Mouse (Mus musculus) intestine, embryonic 14.5 days (tissue): ENCODE results near the gene Ugdh. TPM values are rescaled to one million over a fixed set of nuclear protein-coding genes. Genes with fewer than 3 reads are reported as not detected.

ENCODE experiments used
- ATAC-seq: fragments of 200-750 bp; cut with Nextera tagmentation; replicated peaks from 2 replicates; pipeline ENCODE4 v1.8.0; 2017; ENCODE audit warnings: low read depth, moderate number of reproducible peaks, moderate TSS enrichment, moderate library complexity; ENCODE audit not compliant: low FRiP score, low TSS enrichment
- DNase-seq: peaks from one replicate; pipeline ENCODE4 v3.0.0-alpha.2; 2018; ENCODE audit warnings: low spot score
- H3K27ac ChIP-seq: fragments of 300-500 bp; sonication (generic); 2 replicates; pipeline ENCODE4 v1.5.1; 2014; ENCODE audit warnings: low read depth, mild to moderate bottlenecking, control low read depth
- H3K27me3 ChIP-seq: fragments of 300-500 bp; sonication (generic); replicated peaks from 2 replicates; pipeline ENCODE4 v1.6.1; 2014; ENCODE audit warnings: low read length, control low read depth; ENCODE audit not compliant: control insufficient read depth, insufficient read depth
- H3K36me3 ChIP-seq: fragments of 300-500 bp; sonication (generic); 2 replicates; pipeline ENCODE4 v1.6.1; 2014; ENCODE audit warnings: low read length, control low read depth; ENCODE audit not compliant: control insufficient read depth, insufficient read depth
- H3K4me1 ChIP-seq: fragments of 300-500 bp; sonication (generic); replicated peaks from 2 replicates; pipeline ENCODE4 v1.6.1; 2014; ENCODE audit warnings: low read length, control low read depth, mixed read lengths; ENCODE audit not compliant: control insufficient read depth, insufficient read depth
- H3K4me2 ChIP-seq: fragments of 300-500 bp; sonication (generic); 2 replicates; pipeline ENCODE4 v1.6.1; 2014; ENCODE audit warnings: low read length
- H3K4me3 ChIP-seq: fragments of 300-500 bp; sonication (generic); 2 replicates; pipeline ENCODE4 v1.5.1; 2014; ENCODE audit warnings: low read depth, low read length, control low read depth, mixed read lengths
- H3K9ac ChIP-seq: fragments of 300-500 bp; sonication (generic); 2 replicates; pipeline ENCODE4 v1.6.1; 2014; ENCODE audit warnings: mild to moderate bottlenecking, low read length
- H3K9me3 ChIP-seq: fragments of 300-500 bp; sonication (generic); 2 replicates; pipeline ENCODE4 v1.6.1; 2016; ENCODE audit warnings: low read length, control low read depth; ENCODE audit not compliant: control insufficient read depth
- WGBS: fragments of 180-500 bp; shearing (Covaris S2); extraction: QIAGEN DNeasy Blood & Tissue Kit; methylation state at CpG from one replicate; pipeline ENCODE4 v1.1.7; 2014; 5-methylcytosine and 5-hydroxymethylcytosine counted together
- polyA plus RNA-seq: library from polyadenylated mRNA; unstranded; fragments of >200 nt; fragmentation: Nextera tagmentation; extraction: Ambion mirVana; gene quantifications from 2 replicates; pipeline ENCODE4 v1.2.1, GENCODE M21; 2014

Gene Ugdh
- polyA plus RNA-seq, 1 experiment from 2014 or later = 111 TPM

- Histone ChIP-seq H3K27ac (peak within 1 kb of the TSS; percentile 94), H3K9ac (peak within 1 kb of the TSS; percentile 100), H3K4me2 (peak within 1 kb of the TSS; percentile 87), H3K27me3 (no peaks in the 10 kb centered on the region), H3K36me3 (peaks cover 50% of the 10 kb centered on the region), H3K4me3 (peak within 1 kb of the TSS; percentile 98), H3K9me3 (no peaks in the 10 kb centered on the region), H3K4me1 (peaks cover 7% of the 10 kb centered on the region)
- peak; percentile 99 for DNase-seq
- under 1% methylated on average over 83 of the region's 83 CpGs for WGBS
- ATAC-seq = peak; percentile 95
These were observed 44.8 kb downstream of the Ugdh start, which contains the start of the genes Rpl9 and Lias for GRCm38 (mm10) chr5:65390648-65391644. Gene Rpl9 (minus strand): TSS chr5:65391444. Gene Lias (plus strand): TSS chr5:65391497.

GRCm38 (mm10) chr5:65387008-65387867, 48.5 kb downstream of the Ugdh start:
- ATAC-seq (no peak), DNase-seq (peak; percentile 53)
- H3K9me3 ChIP-seq = no peaks in the 10 kb centered on the region
- peaks cover 7% of the 10 kb centered on the region for H3K4me1 ChIP-seq
- no peak overlapping the region for H3K27ac ChIP-seq
- H3K4me2 ChIP-seq = no peak overlapping the region
- no peak overlapping the region for H3K4me3 ChIP-seq
- H3K36me3 ChIP-seq = peaks cover 36% of the 10 kb centered on the region
- H3K9ac ChIP-seq = no peak overlapping the region
- H3K27me3 ChIP-seq = no peaks in the 10 kb centered on the region
- WGBS = 81% methylated on average over 6 of the region's 6 CpGs

GRCm38 (mm10) chr5:65385704-65386103, 50.0 kb downstream of the Ugdh start:
- H3K27me3 ChIP-seq = no peaks in the 10 kb centered on the region
- ATAC-seq (no peak), DNase-seq (no peak)
- no peak overlapping the region for H3K4me2 ChIP-seq
- no peak overlapping the region for H3K4me3 ChIP-seq
- peaks cover 36% of the 10 kb centered on the region for H3K36me3 ChIP-seq
- no peaks in the 10 kb centered on the region for H3K9me3 ChIP-seq
- H3K27ac ChIP-seq = no peak overlapping the region
- H3K9ac ChIP-seq = no peak overlapping the region
- H3K4me1 ChIP-seq = peaks cover 7% of the 10 kb centered on the region
- 82% methylated on average over 2 of the region's 2 CpGs for WGBS

- Histone ChIP-seq H3K4me3 (no peak overlapping the region), H3K27me3 (no peaks in the 10 kb centered on the region), H3K27ac (no peak overlapping the region), H3K9ac (no peak overlapping the region), H3K36me3 (no peaks in the 10 kb centered on the region), H3K4me1 (no peaks in the 10 kb centered on the region), H3K4me2 (no peak overlapping the region), H3K9me3 (no peaks in the 10 kb centered on the region)
- ATAC-seq (no peak), DNase-seq (no peak)
- WGBS = 81% methylated on average over 7 of the region's 7 CpGs
These were observed 61.0 kb downstream of the Ugdh start for GRCm38 (mm10) chr5:65374746-65375145.

GRCm38 (mm10) chr5:65371551-65371950, 64.2 kb downstream of the Ugdh start:
- WGBS = 93% methylated on average over 7 of the region's 7 CpGs

GRCm38 (mm10) chr5:65367837-65368236, 67.9 kb downstream of the Ugdh start:
- ATAC-seq = no peak
- 64% methylated on average over 11 of the region's 11 CpGs for WGBS
- no peak overlapping the region for H3K27ac ChIP-seq

More at GRCm38 (mm10) chr5:65371551-65371950, 64.2 kb downstream of the Ugdh start:
- Histone ChIP-seq H3K36me3 (no peaks in the 10 kb centered on the region), H3K9ac (no peak overlapping the region), H3K27ac (no peak overlapping the region), H3K27me3 (no peaks in the 10 kb centered on the region), H3K4me1 (no peaks in the 10 kb centered on the region), H3K4me3 (no peak overlapping the region), H3K9me3 (no peaks in the 10 kb centered on the region), H3K4me2 (no peak overlapping the region)
- ATAC-seq (no peak), DNase-seq (no peak)

More at GRCm38 (mm10) chr5:65367837-65368236, 67.9 kb downstream of the Ugdh start:
- H3K4me1 ChIP-seq = no peaks in the 10 kb centered on the region
- no peak overlapping the region for H3K4me2 ChIP-seq
- H3K9me3 ChIP-seq = no peaks in the 10 kb centered on the region
- DNase-seq = no peak
- no peaks in the 10 kb centered on the region for H3K27me3 ChIP-seq
- H3K36me3 ChIP-seq = no peaks in the 10 kb centered on the region
- H3K4me3 ChIP-seq = no peak overlapping the region
- no peak overlapping the region for H3K9ac ChIP-seq

Other genes with a start within 250 kb of the Ugdh start
- gene Wdr19, start 236.3 kb downstream of the Ugdh start, polyA plus RNA-seq = 8.7 and 9.2 TPM in 2 replicates
- gene Rfc1, start 100.3 kb downstream of the Ugdh start, polyA plus RNA-seq = 87.6 and 98.0 TPM in 2 replicates
- 0.27 and 0.96 TPM in 2 replicates for gene Klb, start 87.6 kb downstream of the Ugdh start, polyA plus RNA-seq
- gene Rpl9, start 44.5 kb downstream of the Ugdh start, polyA plus RNA-seq = 1,354 and 1,361 TPM in 2 replicates
- 60.6 and 61.9 TPM in 2 replicates for gene Lias, start 44.5 kb downstream of the Ugdh start, polyA plus RNA-seq
- 2.4 TPM in 1 of 2 replicates, not detected in the other for gene Gm43552, start 56.9 kb upstream of the Ugdh start, polyA plus RNA-seq
- 109 and 111 TPM in 2 replicates for gene Smim14, start 101.2 kb upstream of the Ugdh start, polyA plus RNA-seq
- 123 and 124 TPM in 2 replicates for gene Ube2k, start 101.3 kb upstream of the Ugdh start, polyA plus RNA-seq